In the genomic region with DNA sequence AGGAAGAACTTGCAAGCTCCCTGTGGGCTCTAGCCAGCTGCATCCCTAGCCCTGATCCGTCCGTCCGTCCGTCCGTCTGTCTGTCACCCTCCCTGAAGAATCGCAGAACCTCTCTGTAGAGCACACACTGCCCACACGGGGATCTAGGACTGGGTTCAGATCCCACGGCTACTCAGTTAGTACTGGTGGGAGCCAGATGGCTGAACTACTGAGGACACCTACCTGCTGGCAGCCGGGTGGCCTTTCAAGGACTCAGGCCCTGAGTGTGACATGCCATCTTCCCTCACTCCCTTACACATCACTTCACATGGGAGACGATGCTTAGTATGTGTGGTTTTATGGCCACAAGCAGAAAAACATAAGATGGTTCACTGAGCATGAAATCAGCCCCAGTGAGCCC, we compare ENCODE assay signal across 26 mouse cellular contexts.
A peak's percentile ranks its signal among the peaks of the same experiment; 100 is the strongest.
DNase-seq lines count a peak whose midpoint lies in the region; ATAC-seq and TF ChIP-seq lines count a peak whose summit lies in the region.
"Had no signal": no experiment of that assay in that cellular context is flagged by ENCODE, and none has a peak within 500 bp of the region (broad histone marks: within the 10 kb centered on the region; RNA-seq: fewer than 3 reads in every experiment).

No protein-coding gene starts in this region.

- H3K36me3 ChIP-seq in hindbrain, postnatal 0 days (ENCODE audit: insufficient read depth, low read length): no peaks in the 10 kb centered on the region
- no peaks in the 10 kb centered on the region for H3K36me3 ChIP-seq in hindbrain, embryonic 13.5 days
- H3K36me3 ChIP-seq: heart, embryonic 13.5 days; limb, embryonic 12.5 days had no signal

- ATAC-seq in hindbrain, postnatal 0 days: 0 out of 2 replicates have a peak, but pooled peaks have one; percentile 15
- no peak for ATAC-seq in hindbrain, embryonic 13.5 days (ENCODE audit: low FRiP score)
- ATAC-seq: CD4-positive, CD25-positive, alpha-beta regulatory T cell, adult 4 months; forebrain, embryonic 13.5 days; intestine, embryonic 16.5 days; midbrain, embryonic 16.5 days had no signal

- no peak overlapping the region for H3K9ac ChIP-seq in hindbrain, postnatal 0 days (replicated peaks; ENCODE audit: low read length)
- H3K9ac ChIP-seq in hindbrain, embryonic 13.5 days: no peak overlapping the region
- H3K9ac ChIP-seq: forebrain, embryonic 13.5 days; heart, embryonic 13.5 days; limb, embryonic 12.5 days had no signal

- peaks cover 4% of the 10 kb centered on the region; the same call in 1 of the 2 replicates for H3K4me1 ChIP-seq in hindbrain, postnatal 0 days (ENCODE audit: insufficient read depth, low read length)
- peaks cover 12% of the 10 kb centered on the region for H3K4me1 ChIP-seq in hindbrain, embryonic 13.5 days (replicated peaks)
- H3K4me1 ChIP-seq: heart, embryonic 13.5 days had no signal

- no peaks in the 10 kb centered on the region for H3K9me3 ChIP-seq in hindbrain, postnatal 0 days (ENCODE audit: low read length)
- no peaks in the 10 kb centered on the region for H3K9me3 ChIP-seq in hindbrain, embryonic 13.5 days
- H3K9me3 ChIP-seq: forebrain, embryonic 13.5 days; heart, embryonic 13.5 days; limb, embryonic 12.5 days had no signal

- H3K27me3 ChIP-seq in hindbrain, postnatal 0 days (ENCODE audit: insufficient read depth, low read length): no peaks in the 10 kb centered on the region
- H3K27me3 ChIP-seq in hindbrain, embryonic 13.5 days: peaks cover 16% of the 10 kb centered on the region

- no peak overlapping the region for H3K4me2 ChIP-seq in hindbrain, postnatal 0 days (ENCODE audit: low read depth, low read length)
- H3K4me2 ChIP-seq in hindbrain, embryonic 13.5 days: no peak overlapping the region
- H3K4me2 ChIP-seq: forebrain, embryonic 13.5 days; heart, embryonic 13.5 days; limb, embryonic 12.5 days; liver, embryonic 11.5 days; midbrain, embryonic 11.5 days had no signal

- TF ChIP-seq CTCF in hindbrain, postnatal 0 days (IDR thresholded peaks at IDR 0.05; ENCODE audit: low read depth): no peak

- 56% methylated on average over 10 of the region's 10 CpGs for WGBS in hindbrain, postnatal 0 days
- 78% methylated on average over 10 of the region's 10 CpGs for WGBS in hindbrain, embryonic 13.5 days

- H3K27ac ChIP-seq in hindbrain, postnatal 0 days: no peak overlapping the region
- no peak overlapping the region for H3K27ac ChIP-seq in hindbrain, embryonic 13.5 days
- H3K27ac ChIP-seq: forebrain, embryonic 13.5 days; heart, adult 2 months; heart, embryonic 13.5 days; limb, embryonic 12.5 days had no signal

- intact Hi-C loops in gastrocnemius, postnatal 14 days (cut with DNase I; ENCODE audit: low total_unique reads): no loop called here

- no peak for DNase-seq in hindbrain, postnatal 0 days (ENCODE audit: low spot score)
- DNase-seq in thymus, postnatal 0 days (ENCODE audit: low spot score): peak; percentile 15
- no peak for DNase-seq in thymus, postnatal 10 days (ENCODE audit: low spot score in 2 of 2)
- DNase-seq in retina, embryonic 14.5 days (ENCODE audit: low spot score): peak; percentile 54
- no peak for DNase-seq in cerebellum, adult 11-12 months
- no peak for DNase-seq in gastrocnemius, postnatal 14 days
- DNase-seq: adrenal gland, postnatal 36 days; cerebellum, adult 9-10 months; cerebellum, postnatal 36 days; gastrocnemius, postnatal 36 days; heart, adult 2 months; heart, postnatal 10 days; kidney, adult 8-10 months; kidney, postnatal 10 days; lung, postnatal 36 days; right cerebral cortex, postnatal 4 days; thymus, postnatal 25 days had no signal

- H3K4me3 ChIP-seq in hindbrain, postnatal 0 days (ENCODE audit: low read length): no peak overlapping the region
- H3K4me3 ChIP-seq in hindbrain, embryonic 13.5 days: no peak overlapping the region
- H3K4me3 ChIP-seq: forebrain, embryonic 13.5 days; heart, adult 2 months; heart, embryonic 13.5 days; limb, embryonic 12.5 days had no signal

Comparison
In these comparisons a context has a peak if more than half of its experiments do, and no peak if none do; other contexts are left out.
1. DNase-seq: peak in thymus, postnatal 0 days (single experiment) and retina, embryonic 14.5 days (single experiment); none in hindbrain, postnatal 0 days (single experiment), thymus, postnatal 10 days (0 of 2), cerebellum, adult 11-12 months (single experiment) and gastrocnemius, postnatal 14 days (single experiment).